Mouse (Mus musculus) kidney, postnatal 25 days (tissue): ENCODE measurements around the gene Ripor1.
"Not testable (repeated sequence)": the region's sequence is repeated elsewhere in the genome, so short reads cannot be mapped to it uniquely, and the experiment has no call there.

Source experiments
- DNase-seq, 2 experiments: peaks; one replicate each; pipeline ENCODE4 v3.0.0; 2021; ENCODE audit warnings: mixed read lengths in 2 of 2

Gene Ripor1

GRCm38 (mm10) chr8:105604804-105605381, at the start of gene Ripor1:
Gene Ripor1, plus strand, starts transcription at chr8:105605255.
- DNase-seq: peak; percentile 77 to 90

DNA sequence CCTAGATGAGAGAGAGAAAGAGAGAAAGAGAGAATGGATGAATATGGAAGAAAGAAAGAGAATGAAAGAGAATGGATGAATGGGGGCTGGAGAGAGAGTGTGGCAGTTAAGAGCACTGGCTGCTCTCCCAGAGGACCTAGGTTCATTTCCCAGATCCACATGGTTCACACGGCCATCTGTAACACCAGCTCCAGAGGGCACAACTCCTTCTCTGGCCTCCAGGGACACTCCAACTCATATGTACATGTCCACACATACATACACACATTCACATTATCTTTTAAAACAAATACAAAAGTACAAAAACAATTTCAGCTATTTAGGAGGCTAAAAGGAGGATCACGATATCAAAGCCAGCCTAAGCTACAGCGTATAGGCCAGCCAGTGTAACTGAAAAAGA, 42.2 kb upstream of the Ripor1 start:
- DNase-seq: no peak

DNA sequence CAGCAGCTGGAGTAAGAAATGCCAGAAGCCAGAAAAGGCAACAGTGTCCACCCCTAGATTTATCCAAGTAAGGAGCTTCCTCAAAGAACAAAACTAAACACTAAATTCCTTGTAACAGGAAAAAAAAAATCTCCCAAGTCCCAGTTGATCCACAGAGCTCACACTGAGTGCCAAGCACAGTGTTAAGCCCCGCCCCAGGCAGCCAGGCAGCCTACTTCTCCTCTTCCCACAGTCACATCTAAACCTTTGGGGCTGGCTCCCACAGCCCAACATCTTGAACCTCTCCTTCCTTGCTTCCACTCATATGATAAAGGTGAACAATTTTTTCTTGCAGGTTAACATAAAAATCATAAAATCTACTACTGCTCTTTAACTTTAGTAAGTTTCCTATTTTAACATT, 41.2 kb upstream of the Ripor1 start:
- no peak for DNase-seq

DNA sequence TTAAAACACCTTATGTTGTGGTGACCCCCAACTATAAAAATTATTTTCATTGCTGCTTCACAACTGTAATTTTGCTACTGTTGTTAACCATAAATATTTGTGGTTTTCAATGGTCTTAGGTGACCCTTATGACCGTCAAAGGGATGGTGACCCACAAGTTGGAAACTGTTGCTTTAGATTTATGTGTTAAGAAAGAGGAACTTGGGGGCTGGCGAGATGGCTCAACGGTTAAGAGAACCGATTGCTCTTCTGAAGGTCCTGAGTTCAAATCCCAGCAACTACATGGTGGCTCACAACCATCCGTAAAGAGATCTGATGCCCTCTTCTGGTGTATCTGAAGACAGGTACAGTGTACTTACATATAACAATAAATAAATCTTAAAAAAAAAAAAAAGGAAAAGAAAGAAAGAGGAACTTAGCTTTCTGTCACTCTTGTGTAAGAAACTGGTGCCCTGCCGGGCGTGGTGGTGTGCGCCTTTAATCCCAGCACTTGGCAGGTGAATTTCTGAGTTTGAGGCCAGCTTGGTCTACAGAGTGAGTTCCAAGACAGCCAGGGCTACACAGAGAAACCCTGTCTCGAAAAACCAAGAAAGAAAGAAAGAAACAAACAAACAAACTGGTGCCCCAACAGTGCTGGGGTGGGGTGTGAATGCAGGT, 40.4 kb upstream of the Ripor1 start:
- DNase-seq: not testable (repeated sequence)

GRCm38 (mm10) chr8:105565401-105565881, 39.6 kb upstream of the Ripor1 start:
- no peak for DNase-seq

- DNase-seq: peak; percentile 100
Measured at GRCm38 (mm10) chr8:105565952-105566702, 38.9 kb upstream of the Ripor1 start, which contains the start of gene Atp6v0d1. Gene Atp6v0d1, minus strand, starts transcription at chr8:105566047.

DNA sequence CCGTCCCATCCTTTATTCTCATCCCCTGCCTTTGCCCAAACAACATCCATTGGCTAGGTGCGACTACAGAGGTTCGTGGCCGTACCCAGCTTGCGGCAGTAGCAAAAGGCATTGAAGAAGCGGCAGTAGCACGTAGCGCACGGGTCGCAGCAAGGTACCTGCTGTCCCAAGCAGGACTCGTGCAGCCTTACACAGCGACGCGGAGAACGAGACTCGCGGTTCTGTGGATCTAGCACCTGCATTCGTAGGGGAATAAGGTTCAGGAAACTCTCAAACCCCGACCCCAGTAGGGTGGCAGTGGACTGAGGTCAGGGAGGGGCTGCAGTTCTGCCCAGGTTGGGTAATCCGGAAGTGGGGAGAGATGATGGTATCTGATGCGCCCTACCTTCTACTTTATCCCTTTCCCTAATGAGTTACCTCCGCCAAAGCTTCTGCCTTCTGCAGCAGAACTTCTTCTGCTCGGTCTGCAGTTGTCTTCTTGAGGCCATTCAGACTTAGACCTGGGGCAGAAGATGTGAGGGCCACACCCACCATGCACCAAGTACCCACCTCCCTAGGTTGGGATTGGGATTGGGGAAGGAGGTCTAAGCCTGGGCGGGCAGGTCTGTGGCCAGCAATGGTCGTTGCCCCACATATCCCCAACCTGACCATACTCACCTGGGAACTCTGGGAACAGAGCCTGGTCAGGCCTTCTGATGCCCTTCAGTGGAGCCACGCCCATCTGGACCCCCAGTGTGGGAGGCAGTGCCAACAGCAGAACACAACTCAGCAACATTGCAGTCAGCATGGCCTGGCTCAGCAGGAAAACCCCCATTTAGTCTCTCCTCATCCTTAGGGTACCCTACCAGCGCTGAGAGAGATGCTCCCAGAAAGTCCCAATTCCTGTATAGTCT, 38.1 kb upstream of the Ripor1 start:
- DNase-seq: peak; percentile 38 to 49

- no peak for DNase-seq
Measured at GRCm38 (mm10) chr8:105571810-105572209, 33.2 kb upstream of the Ripor1 start.

- peak; percentile 81 for DNase-seq
Measured at GRCm38 (mm10) chr8:105573427-105573826, 31.6 kb upstream of the Ripor1 start.

DNA sequence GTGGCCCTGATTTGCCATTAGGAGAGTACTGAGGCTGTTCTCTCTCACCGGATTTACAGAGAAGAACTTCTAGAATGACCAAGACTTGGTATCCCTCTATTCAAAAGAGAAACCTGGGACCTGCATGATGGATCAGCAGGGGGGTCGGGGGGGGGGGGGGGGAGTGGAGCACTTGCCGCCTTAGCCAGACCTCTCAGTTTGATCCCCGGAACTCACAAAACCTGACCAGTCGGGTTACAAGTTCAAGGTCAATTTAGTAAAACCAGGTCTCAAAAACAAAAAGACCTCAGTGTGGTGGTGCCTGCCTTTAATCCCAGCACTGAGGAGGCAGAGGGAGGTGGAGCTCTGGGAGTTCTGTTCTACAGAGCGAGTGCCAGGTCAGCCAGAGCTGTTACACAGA, 30.3 kb upstream of the Ripor1 start:
- no peak for DNase-seq

- DNase-seq: no peak
Measured at GRCm38 (mm10) chr8:105575538-105575937, 29.5 kb upstream of the Ripor1 start.

DNA sequence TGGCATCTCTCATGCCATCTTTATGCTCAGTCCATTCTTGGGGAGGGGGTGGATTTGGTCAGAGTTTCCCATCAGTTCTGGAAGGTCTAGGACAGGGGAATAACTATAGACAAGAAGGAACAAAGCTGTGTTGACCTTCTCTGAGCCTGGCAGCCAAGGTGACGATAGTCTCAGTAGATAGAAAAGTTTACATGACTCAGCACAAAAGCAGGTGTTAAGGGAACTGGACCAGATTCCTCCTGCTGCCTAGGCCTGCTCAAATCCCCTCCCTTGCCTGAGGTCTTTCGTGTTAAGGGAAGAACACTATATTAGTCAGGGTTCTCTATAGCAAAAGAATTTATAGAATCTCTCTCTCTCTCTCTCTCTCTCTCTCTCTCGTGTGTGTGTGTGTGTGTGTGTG, 25.3 kb upstream of the Ripor1 start:
- DNase-seq: no peak

GRCm38 (mm10) chr8:105592431-105592830, 12.6 kb upstream of the Ripor1 start:
- DNase-seq: no peak

- peak; percentile 51 to 73 for DNase-seq
Measured at GRCm38 (mm10) chr8:105593859-105594258, 11.2 kb upstream of the Ripor1 start.

DNA sequence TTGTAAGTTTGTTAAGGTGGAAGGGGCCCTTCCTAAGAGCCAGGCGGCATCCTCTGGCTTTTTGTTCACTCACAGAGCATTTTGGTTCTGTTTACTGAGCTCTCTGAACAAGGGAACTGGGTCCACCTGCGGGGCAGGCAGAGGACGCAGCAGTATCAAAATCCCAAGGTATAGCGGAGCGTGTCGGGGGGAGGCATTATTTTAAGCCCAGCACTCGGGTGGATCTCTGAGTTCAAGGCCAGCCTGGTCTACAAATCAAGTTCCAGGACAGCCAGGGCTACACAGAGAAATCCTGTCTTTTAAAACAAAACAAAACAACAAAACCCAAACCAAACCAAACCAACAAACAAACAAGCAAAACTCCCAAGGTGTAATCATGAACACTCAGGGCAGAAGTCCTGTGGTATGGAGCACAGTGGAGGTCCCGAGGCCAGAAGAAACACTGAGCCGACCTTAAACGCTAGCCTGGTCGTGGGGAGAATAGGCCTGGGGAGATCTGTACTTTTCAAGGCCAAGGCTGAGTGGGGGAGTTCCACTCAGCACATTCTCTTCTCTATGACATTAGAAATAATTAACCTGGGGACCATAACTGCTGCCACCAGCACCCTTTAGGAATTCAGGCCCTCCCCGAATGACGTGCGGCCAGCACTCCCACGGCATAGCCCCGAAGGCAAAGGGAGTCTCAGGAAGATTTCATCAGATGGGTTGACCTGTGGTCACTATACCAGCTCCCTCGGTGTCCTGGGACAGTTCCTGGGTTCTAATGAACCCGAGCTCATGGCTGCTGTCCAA, 10.4 kb upstream of the Ripor1 start:
- peak; percentile 70 to 88 for DNase-seq

GRCm38 (mm10) chr8:105596362-105597034, 8.6 kb upstream of the Ripor1 start:
- peak; percentile 86 to 91 for DNase-seq

GRCm38 (mm10) chr8:105598777-105599176, 6.3 kb upstream of the Ripor1 start:
- DNase-seq: no peak

DNA sequence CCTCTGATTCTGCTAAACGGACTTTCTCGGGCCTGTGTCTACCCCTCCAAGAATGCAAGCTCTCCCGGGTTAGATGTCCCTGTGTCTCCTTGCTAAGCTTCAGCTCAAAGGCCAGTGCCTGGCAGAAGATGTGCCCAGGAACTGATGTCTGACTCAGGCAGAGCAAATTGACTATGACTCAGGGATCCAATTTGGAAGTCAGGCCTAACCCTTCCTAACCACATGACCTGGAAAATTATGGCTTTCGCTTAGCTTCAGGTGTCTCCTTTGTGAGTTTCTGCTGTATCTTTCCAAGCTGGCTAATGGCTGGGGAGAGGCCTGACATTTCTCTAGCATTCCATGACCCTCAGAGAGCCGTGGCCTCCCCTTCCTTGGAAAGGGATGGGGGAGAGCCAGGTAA, 3.8 kb upstream of the Ripor1 start:
- no peak for DNase-seq

DNA sequence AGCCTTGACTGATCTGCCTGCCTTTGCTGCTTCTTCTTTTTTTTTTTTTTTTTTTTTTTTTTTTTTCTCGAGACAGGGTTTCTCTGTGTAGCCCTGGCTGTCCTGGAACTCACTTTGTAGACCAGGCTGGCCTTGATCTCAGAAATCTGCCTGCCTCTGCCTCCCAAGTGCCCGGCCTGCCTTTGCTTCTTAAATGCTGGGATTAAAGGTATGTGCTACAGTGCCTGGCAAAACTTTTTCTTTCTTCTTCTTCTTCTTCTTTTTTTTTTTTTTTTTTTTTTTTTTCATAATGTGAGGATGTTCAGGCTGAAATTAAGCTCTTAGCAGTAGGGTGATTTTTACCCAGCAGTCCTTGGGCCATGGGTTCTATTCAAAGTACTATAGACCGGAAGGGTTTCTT, 2.5 kb upstream of the Ripor1 start:
- not testable (repeated sequence) for DNase-seq

DNA sequence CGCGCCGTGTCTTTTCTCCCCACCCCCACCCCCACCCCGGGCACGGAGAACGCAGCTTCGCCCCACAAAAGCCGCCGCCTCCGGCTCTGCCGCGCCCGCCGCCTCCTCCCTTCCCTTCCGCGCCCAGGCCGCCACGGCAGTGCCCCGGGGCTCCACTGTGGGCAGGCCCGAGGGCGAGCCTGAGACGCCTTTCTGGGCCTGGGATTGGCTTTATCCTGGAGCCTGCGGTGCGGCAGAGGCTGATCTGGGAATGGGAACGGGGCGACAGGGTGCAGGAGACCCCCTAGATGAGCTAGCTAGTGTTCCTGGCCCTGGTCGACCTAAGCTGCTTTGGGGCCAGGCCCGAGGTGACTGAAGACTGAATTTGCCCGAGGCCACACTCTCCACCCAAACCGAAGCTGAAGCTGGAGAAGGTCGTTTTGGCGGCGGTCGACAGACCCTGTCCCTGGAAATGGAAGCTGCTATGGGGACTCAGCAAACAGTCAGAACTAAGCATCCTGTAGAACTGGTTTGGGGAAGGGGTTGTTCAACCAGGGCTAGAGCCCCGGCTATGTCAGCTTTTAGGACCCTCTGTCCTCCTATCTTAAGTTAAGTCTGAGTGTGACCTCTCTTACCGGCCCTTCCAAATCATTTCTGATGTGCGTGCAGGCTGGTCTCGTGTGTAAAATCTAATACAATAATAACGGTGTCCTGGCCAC, 585 bp downstream of the Ripor1 start:
- DNase-seq: peak; percentile 48 to 71
